Mouse (Mus musculus) kidney, postnatal 0 days (tissue): ENCODE results near the gene Cntnap2. TPM values are rescaled to one million over a fixed set of nuclear protein-coding genes. Genes with fewer than 3 reads are reported as not detected.

Source experiments
- ATAC-seq: fragments of 200-750 bp; cut with Nextera tagmentation; replicated peaks from 2 replicates; pipeline ENCODE4 v1.8.0; 2017; ENCODE audit warnings: low read depth, moderate number of reproducible peaks, moderate TSS enrichment, moderate library complexity; ENCODE audit not compliant: low FRiP score
- DNase-seq: peaks from one replicate; pipeline ENCODE4 v3.0.0-alpha.2; 2016; ENCODE audit warnings: low spot score
- H3K27ac ChIP-seq: fragments of 300-500 bp; sonication (generic); 2 replicates; pipeline ENCODE4 v1.5.1; 2014; ENCODE audit warnings: mild to moderate bottlenecking
- H3K27me3 ChIP-seq: fragments of 300-500 bp; sonication (generic); 2 replicates; pipeline ENCODE4 v1.6.1; 2014; ENCODE audit warnings: low read length, mixed read lengths; ENCODE audit not compliant: insufficient read depth
- H3K36me3 ChIP-seq: fragments of 300-500 bp; sonication (generic); 2 replicates; pipeline ENCODE4 v1.6.1; 2014; ENCODE audit warnings: low read length, mixed read lengths; ENCODE audit not compliant: insufficient read depth
- H3K4me1 ChIP-seq: fragments of 300-500 bp; sonication (generic); replicated peaks from 2 replicates; pipeline ENCODE4 v1.6.1; 2014; ENCODE audit warnings: antibody characterized with exemption, low read length, mixed read lengths; ENCODE audit not compliant: insufficient read depth
- H3K4me2 ChIP-seq: fragments of 300-500 bp; sonication (generic); 2 replicates; pipeline ENCODE4 v1.6.1; 2014; ENCODE audit warnings: mild to moderate bottlenecking, low read length, moderate library complexity, mixed read lengths
- H3K4me3 ChIP-seq: fragments of 300-500 bp; sonication (generic); replicated peaks from 2 replicates; pipeline ENCODE4 v1.5.1; 2014; ENCODE audit warnings: low read depth, low read length
- H3K9ac ChIP-seq: fragments of 300-500 bp; sonication (generic); 2 replicates; pipeline ENCODE4 v1.6.1; 2014; ENCODE audit warnings: low read depth, low read length
- H3K9me3 ChIP-seq: fragments of 300-500 bp; sonication (generic); replicated peaks from 2 replicates; pipeline ENCODE4 v1.6.1; 2016; ENCODE audit warnings: low read length, inconsistent platforms, mixed read lengths
- CTCF ChIP-seq: IDR thresholded peaks from 2 replicates; pipeline ENCODE4 v1.5.1; 2016; ENCODE audit warnings: antibody characterized with exemption, low read depth, mild to moderate bottlenecking, moderate library complexity
- WGBS: fragments of 180-500 bp; shearing (Covaris S2); extraction: QIAGEN DNeasy Blood & Tissue Kit; methylation state at CpG from one replicate; pipeline ENCODE4 v1.1.7; 2014; 5-methylcytosine and 5-hydroxymethylcytosine counted together
- polyA plus RNA-seq: library from polyadenylated mRNA; unstranded; fragments of >200 nt; fragmentation: Nextera tagmentation; extraction: Ambion mirVana; gene quantifications from 2 replicates; pipeline ENCODE4 v1.2.1, GENCODE M21; 2015

Gene Cntnap2
- polyA plus RNA-seq, 1 experiment from 2014 or later = 2.8 TPM

- TF ChIP-seq CTCF = no peak
- no peak overlapping the region for H3K4me3 ChIP-seq
- ATAC-seq (no peak), DNase-seq (peak; percentile 63)
- H3K9ac ChIP-seq = no peak overlapping the region
- H3K36me3 ChIP-seq = no peaks in the 10 kb centered on the region
- WGBS = 38% methylated on average over 3 of the region's 3 CpGs
- no peaks in the 10 kb centered on the region for H3K4me1 ChIP-seq
- no peak overlapping the region for H3K27ac ChIP-seq
- H3K9me3 ChIP-seq = no peaks in the 10 kb centered on the region
- no peaks in the 10 kb centered on the region for H3K27me3 ChIP-seq
- no peak overlapping the region for H3K4me2 ChIP-seq
These were observed 258.3 kb downstream of the Cntnap2 start for GRCm38 (mm10) chr6:45317455-45317854.

GRCm38 (mm10) chr6:45323505-45323904, 264.3 kb downstream of the Cntnap2 start:
- ATAC-seq (no peak), DNase-seq (peak; percentile 52)
- no peaks in the 10 kb centered on the region for H3K27me3 ChIP-seq
- no peaks in the 10 kb centered on the region for H3K36me3 ChIP-seq
- 5% methylated on average over 2 of the region's 2 CpGs for WGBS
- no peak overlapping the region for H3K4me2 ChIP-seq
- H3K9me3 ChIP-seq = no peaks in the 10 kb centered on the region
- no peak overlapping the region for H3K9ac ChIP-seq
- no peak overlapping the region for H3K4me3 ChIP-seq
- peak; percentile 84 for TF ChIP-seq CTCF
- H3K27ac ChIP-seq = no peak overlapping the region
- H3K4me1 ChIP-seq = no peaks in the 10 kb centered on the region

GRCm38 (mm10) chr6:45327952-45328485, 268.9 kb downstream of the Cntnap2 start:
- H3K27ac ChIP-seq = no peak overlapping the region
- TF ChIP-seq CTCF = no peak
- no peak overlapping the region for H3K4me3 ChIP-seq
- no peaks in the 10 kb centered on the region for H3K27me3 ChIP-seq
- WGBS = 97% methylated on average over 3 of the region's 3 CpGs
- H3K4me1 ChIP-seq = no peaks in the 10 kb centered on the region
- no peak overlapping the region for H3K4me2 ChIP-seq
- DNase-seq = no peak
- no peak overlapping the region for H3K9ac ChIP-seq
- no peak for ATAC-seq
- H3K9me3 ChIP-seq = no peaks in the 10 kb centered on the region
- no peaks in the 10 kb centered on the region for H3K36me3 ChIP-seq

- DNase-seq = peak; percentile 46
- ATAC-seq = no peak
- Histone ChIP-seq H3K4me3 (no peak overlapping the region), H3K9ac (no peak overlapping the region), H3K9me3 (no peaks in the 10 kb centered on the region), H3K4me1 (no peaks in the 10 kb centered on the region), H3K36me3 (no peaks in the 10 kb centered on the region), H3K27me3 (no peaks in the 10 kb centered on the region), H3K27ac (no peak overlapping the region), H3K4me2 (no peak overlapping the region)
- TF ChIP-seq CTCF = no peak
- 34% methylated on average over 2 of the region's 2 CpGs for WGBS
These were observed 286.2 kb downstream of the Cntnap2 start for GRCm38 (mm10) chr6:45345396-45345795.

GRCm38 (mm10) chr6:45345953-45346352, 286.8 kb downstream of the Cntnap2 start:
- no peak overlapping the region for H3K27ac ChIP-seq
- TF ChIP-seq CTCF = no peak
- no peaks in the 10 kb centered on the region for H3K36me3 ChIP-seq
- no peak overlapping the region for H3K9ac ChIP-seq
- no peaks in the 10 kb centered on the region for H3K4me1 ChIP-seq
- H3K4me2 ChIP-seq = no peak overlapping the region
- ATAC-seq = no peak
- H3K4me3 ChIP-seq = no peak overlapping the region
- DNase-seq = peak; percentile 18
- no peaks in the 10 kb centered on the region for H3K27me3 ChIP-seq
- H3K9me3 ChIP-seq = no peaks in the 10 kb centered on the region

GRCm38 (mm10) chr6:45366442-45366841, 307.3 kb downstream of the Cntnap2 start:
- Histone ChIP-seq H3K27ac (no peak overlapping the region), H3K36me3 (no peaks in the 10 kb centered on the region), H3K4me2 (no peak overlapping the region), H3K9ac (no peak overlapping the region), H3K4me3 (no peak overlapping the region), H3K4me1 (no peaks in the 10 kb centered on the region), H3K27me3 (no peaks in the 10 kb centered on the region), H3K9me3 (no peaks in the 10 kb centered on the region)
- DNase-seq (no peak), ATAC-seq (no peak)
- 6% methylated on average over 1 of the region's 1 CpGs for WGBS
- no peak for TF ChIP-seq CTCF

GRCm38 (mm10) chr6:45381126-45381525, 322.0 kb downstream of the Cntnap2 start:
- no peaks in the 10 kb centered on the region for H3K27me3 ChIP-seq
- no peaks in the 10 kb centered on the region for H3K4me1 ChIP-seq
- 64% methylated on average over 7 of the region's 7 CpGs for WGBS
- no peak overlapping the region for H3K4me2 ChIP-seq
- H3K27ac ChIP-seq = no peak overlapping the region
- DNase-seq (no peak), ATAC-seq (no peak)
- H3K9ac ChIP-seq = no peak overlapping the region
- H3K9me3 ChIP-seq = no peaks in the 10 kb centered on the region
- H3K4me3 ChIP-seq = no peak overlapping the region
- TF ChIP-seq CTCF = no peak
- H3K36me3 ChIP-seq = no peaks in the 10 kb centered on the region
